Mouse (Mus musculus) spleen, embryonic (tissue): ENCODE results near the gene Il1b.

Source experiments
- CTCF ChIA-PET: fragments of 350-600 bp; sonication (Branson Sonifier 250); formaldehyde crosslinking; loops from one replicate; lab custom pipeline; 2022; lab: Charles Lee

Il1b gene

DNA sequence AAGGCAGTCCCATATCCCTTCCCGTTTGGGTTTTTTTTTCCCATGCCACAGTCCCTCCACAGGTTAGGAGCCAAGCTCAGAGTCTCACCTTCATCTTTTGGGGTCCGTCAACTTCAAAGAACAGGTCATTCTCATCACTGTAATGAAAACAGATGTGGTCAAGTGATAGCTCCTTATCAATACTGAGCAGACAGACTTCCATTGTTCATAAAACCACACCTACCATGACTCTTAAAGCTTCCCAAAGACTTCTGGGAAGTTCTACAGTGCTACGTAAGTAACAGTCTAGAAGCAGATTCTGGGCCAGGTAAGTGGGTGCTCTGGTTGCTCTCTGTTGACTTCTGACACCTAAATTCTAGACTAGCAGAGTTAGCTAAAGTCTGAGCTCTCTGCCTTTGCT lies 1.3 kb downstream of the Il1b start:
- CTCF ChIA-PET = no interaction called here

DNA sequence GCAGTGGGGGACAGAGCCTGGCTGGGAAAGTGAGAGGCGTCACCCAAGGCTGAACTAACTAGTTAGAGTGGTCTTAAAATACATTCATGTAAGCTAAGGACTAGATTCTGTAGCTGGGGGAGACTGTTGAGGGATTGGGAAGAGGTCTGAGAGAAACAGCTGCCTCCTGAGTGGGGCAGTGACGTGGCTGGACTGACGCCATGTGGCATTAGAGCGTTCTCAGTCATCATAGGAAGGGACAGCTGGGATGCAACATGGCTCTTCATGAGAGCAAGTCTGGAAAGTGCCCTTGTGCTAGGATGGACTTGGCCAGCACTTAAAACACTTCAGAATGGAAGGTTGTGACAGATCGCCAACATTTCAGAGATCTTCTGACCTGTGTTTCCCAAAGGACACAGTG lies 2.1 kb downstream of the Il1b start:
- CTCF ChIA-PET = no interaction called here

DNA sequence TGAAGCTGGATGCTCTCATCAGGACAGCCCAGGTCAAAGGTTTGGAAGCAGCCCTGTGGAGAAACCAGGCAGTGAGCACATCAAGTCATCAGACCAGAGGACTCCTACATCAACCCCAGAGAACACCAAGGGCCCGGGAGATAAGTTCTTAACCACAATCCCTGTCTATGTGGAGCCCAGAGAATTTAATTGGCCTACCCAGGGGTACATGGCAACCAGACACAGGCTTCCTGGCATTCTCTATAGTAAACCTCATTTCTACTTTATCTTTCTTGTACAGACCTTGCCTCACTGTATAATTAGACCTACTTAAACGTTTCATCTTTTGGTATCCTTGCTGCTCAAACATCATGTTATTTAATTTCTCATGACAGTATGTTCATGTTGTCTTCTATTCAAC lies 2.8 kb downstream of the Il1b start:
- CTCF ChIA-PET = no interaction called here

DNA sequence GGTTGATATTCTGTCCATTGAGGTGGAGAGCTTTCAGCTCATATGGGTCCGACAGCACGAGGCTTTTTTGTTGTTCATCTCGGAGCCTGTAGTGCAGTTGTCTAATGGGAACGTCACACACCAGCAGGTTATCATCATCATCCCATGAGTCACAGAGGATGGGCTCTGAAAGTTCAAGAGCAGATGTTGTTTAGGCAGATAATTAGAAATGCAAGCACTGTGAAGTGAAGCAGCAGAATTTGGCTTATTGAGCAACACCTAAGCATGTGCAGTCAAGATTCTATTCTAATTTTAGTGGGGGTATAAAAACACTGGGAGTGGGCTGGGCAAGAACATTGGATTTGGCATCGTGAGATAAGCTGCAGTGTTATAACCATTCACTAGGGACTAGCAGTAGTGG lies 3.7 kb downstream of the Il1b start:
- CTCF ChIA-PET = no interaction called here

DNA sequence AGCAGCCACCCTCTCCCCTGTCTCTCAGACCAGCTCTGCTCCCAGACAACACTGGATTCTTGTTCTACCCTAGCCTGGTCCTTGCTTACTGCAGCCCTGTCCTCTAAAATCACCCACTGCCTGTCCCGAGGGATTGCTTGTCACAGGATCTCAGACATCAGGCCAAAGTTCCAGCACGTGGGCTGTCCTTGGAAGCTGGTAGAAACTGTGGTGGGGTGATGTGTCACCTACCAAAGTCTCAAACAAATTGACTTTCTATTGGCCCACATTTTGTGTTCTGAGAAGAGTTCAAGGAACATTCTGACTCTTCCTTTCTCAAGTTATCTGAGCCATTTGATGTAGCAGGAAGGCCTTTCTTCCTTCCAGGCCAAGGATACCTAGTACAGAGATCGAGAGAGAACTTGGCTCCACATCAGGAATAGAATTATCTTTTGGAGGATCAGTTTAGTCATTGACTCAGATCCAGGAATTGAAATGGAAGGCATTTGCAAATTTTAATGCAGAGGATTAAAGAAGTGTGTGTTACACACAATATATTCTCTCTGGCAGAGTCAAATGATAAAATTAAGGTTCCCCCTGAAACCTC lies 9.9 kb downstream of the Il1b start:
- CTCF ChIA-PET = no interaction called here

DNA sequence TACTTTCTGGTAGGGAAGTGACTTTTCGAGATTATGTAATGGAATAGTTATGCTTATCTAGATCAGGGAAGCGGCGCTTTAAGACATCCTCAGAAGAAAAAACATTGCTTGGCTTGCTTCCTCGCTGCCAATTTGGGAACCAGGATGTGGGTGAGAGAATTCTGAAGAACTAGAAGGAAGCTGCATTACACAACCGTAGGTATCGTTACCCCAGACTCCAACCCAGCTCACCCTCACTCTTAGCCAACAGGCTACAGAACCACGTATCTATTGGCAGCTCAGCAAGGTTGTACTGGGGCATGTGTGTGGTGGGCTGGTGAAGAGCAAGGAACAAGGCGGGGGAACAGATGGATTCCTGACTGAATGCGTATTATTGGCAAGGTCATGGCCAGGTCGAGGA lies 10.7 kb downstream of the Il1b start:
- CTCF ChIA-PET = no interaction called here

DNA sequence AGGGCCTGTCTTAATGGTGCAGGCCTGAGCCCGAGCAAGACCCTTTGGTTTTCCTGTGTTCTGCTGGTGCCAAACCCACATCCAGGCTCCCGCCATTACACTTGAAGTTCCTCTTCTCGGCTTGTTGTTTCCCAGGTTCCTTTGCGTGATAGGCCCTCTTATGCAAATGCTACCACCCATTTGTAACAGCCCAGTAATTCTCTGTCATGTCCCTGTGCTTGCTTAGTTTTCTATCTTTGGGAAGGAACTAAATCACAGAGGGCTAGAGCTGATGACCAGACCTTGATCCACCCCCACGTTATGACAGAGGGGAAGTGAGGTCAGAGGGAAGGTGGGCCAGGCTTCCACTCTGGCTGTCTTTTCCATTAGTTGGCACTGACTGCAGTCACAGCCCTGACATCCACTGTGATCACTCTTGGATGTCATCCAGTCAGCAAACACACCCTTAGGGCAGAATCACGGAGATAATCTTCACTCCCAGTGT lies 32.8 kb downstream of the Il1b start:
- CTCF ChIA-PET = interaction anchor here (0.7 kb wide), 1 partner anchor 16 kb away, joined by 3 read pairs; no protein-coding TSS in a partner anchor

DNA sequence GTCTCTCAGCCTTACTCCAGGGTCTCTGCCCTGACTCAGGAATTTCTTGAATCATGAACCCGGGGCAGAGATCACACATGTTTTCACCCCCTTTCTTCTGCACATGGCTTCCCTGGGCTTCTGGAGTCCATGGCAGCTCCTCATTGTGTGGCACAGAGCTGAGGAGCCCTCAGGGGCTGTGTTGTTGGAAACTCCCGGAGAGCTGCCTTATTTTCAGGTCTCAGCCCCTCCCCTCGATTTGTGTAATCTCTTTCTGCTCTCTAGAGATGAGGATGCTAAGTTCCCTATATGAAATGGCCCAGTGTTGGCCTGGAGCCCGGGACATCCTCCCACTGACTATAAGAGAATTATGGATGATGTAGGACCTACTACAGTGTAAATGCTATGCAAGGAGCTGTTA lies 37.5 kb downstream of the Il1b start:
- CTCF ChIA-PET = no interaction called here

DNA sequence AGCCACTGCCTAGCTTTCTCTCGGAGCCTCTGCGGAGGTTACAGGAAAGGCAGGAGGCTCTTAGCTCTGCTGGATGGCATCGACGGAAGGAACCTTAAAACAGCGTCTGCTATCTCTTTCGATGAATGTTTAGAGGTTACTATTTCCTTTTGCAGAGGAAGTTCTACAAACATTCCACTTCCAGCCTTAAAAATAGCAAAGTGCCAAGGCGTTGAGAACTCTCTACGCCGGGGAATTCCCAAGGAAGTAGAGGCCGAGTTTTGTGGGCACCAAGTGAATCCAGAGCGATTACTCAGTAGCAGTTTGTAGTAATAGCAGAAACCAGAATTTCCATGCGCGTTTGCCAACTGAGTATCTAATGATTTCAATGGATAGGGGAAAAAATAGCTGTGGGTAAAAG lies 40.4 kb downstream of the Il1b start:
- CTCF ChIA-PET = no interaction called here

DNA sequence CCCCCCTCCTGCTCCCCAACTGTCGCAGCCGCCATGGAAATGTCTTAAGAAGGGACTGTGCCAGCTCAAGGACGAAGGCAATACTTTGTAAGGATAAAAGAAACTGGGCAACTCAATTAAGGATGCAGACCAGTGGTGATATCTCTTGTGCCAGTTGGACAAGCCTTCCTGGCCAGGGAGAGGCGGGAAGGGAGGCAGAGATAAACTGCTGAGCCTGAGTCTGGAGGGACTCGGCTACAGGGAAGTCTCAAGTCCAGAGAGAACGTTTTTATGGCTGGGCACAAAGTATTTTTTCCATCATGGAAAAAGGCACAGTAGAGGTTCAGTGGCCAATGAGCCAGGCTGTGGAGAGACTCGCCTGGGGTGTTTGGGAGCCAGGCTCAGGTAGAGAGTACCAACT lies 40.9 kb downstream of the Il1b start:
- CTCF ChIA-PET = no interaction called here

DNA sequence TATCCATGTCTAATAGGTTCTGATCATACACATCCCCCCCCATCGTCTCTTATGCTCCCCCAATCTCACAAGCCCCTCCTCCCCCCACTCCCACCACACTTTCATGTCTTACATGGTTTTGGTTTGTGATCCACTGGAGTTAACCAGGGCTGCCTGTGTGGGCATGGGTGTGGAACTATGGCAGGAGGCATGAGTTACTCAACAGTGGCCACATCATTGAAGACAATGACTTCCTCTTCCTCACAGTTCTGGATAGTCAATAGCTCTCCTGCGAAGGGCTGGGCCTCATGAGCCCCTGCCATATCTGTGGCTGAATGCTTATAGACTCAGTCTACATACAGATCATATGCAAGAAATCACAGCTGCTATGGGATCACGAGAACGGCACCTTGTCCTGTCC lies 42.7 kb downstream of the Il1b start:
- CTCF ChIA-PET = interaction anchor here (0.6 kb wide), 1 partner anchor 75 kb away, joined by 8 read pairs; no protein-coding TSS in a partner anchor

DNA sequence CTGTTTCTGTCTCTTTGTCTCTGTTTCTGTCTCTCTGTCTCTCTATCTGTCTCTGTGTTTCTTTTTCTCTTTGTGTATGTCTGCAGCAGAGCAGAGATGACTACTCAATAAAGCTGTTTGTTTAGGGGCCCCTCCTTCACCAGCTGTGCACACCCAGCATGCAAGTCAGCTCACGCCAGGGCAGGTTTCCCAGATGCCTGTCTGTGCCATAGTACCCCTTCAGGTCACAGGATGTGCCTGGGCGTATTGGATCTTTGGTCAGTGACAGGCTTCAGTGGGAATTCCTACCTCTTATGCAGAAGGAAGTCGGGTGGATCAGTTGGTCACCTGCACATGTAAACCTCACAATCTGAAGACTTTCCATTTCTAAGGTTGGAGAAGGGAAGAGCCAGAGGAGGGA lies 46.7 kb downstream of the Il1b start:
- CTCF ChIA-PET = no interaction called here

DNA sequence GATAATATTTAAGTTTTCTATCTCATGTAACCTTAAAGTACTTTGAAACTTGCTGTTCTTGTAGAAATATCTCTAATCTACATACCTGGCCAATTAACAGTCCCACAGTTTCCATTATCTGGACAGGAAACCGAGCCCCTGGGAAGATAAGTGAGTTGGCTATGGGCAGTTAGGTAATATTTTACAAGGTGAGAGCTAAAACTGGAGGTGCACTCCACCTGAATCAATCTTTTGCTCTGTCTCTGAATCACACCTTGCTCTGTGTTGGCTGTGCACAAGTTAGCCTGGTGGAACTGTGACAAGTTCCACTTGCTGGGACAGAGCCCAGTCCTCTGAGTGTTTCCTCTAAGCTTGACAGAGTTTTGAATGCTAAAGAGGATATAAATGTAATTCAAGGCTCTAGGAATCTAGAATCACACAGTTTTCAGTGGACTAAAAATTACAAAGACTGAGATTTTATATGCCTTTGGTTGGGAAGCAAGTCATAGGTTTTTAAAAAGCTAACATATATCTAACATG lies 48.8 kb downstream of the Il1b start:
- CTCF ChIA-PET = interaction anchor here (0.5 kb wide), 1 partner anchor 16 kb away, joined by 3 read pairs; no protein-coding TSS in a partner anchor

DNA sequence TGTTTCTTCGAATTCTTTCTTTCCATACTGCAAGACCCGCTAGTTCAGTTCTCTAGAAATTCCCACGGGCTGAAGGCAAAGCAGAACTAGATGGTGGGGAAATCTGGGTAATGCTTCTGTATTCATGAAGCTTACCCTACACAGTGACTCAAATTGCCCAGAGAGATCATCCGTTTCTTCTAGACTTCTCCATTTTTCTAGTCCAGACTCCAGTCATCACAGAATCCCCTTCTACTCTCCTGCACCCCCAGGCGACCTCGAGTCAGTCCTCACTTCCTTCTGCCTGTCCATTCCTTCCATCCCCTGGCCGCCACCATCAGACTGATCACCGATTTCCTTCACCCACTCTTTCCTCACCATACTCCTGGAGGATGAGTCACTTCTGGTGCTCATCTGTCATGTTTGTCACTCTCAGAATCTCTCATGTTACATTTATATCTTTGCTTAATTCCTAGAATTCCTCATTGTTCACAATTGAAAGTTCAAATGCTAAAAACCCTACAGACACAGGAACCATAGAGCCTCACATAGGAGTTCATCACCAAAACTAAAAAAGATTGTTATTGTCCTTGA lies 50.8 kb downstream of the Il1b start:
- CTCF ChIA-PET = no interaction called here

DNA sequence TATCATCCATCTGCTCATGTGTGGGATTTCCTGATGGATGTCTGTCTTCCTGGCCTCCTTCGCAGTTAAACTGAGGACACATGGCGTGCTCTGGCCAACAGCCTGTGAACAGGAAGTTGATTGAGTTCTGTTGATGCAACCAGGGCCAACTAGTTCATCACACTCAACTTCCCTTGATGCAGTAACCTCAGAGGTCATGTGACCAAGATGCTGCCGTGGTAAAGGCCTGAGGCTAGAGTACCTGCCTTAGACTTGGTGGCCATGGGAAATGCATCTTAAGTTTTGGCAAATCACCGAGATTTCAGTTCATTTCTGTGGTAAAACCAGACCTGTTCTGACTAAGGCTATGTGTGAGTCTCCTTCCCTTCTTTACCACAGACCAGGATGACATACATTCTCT lies 55.1 kb downstream of the Il1b start:
- CTCF ChIA-PET = no interaction called here

DNA sequence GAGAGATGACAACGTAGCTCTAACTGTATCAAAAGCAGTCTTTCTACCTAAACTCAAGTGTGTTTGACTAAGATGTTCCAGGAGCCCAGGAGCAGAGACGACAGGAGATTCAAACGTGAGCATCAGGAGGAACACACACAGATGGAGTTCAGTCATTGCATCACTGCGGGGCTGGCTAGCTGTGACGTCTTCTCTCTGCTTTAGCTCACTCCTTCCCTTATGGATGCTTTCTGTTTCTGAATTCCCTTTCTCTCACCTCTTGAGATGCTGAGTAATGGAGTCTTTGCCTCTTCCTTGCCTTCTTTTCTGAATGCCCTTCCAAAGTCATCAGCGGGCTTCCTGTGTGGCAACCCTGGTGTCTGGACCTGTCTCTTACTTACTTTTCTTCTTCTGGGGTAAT lies 56.1 kb downstream of the Il1b start:
- CTCF ChIA-PET = no interaction called here
